Mouse (Mus musculus) testis, adult 2 months (tissue): ENCODE data around the gene Tas2r137. TPM values are rescaled to one million over a fixed set of nuclear protein-coding genes. Genes with fewer than 3 reads are reported as not detected.

Experiments
- H3K27ac ChIP-seq: fragments of 200-500 bp; 2 replicates; pipeline ENCODE4 v1.5.1; 2012; ENCODE audit warnings: low read depth, low read length; ENCODE audit not compliant: control insufficient read depth, insufficient read depth
- H3K27me3 ChIP-seq: fragments of 200-500 bp; 2 replicates; pipeline ENCODE4 v1.6.1; 2012; ENCODE audit warnings: mild to moderate bottlenecking, low read length, moderate library complexity; ENCODE audit not compliant: control insufficient read depth, insufficient read depth
- H3K36me3 ChIP-seq: fragments of 200-500 bp; 2 replicates; pipeline ENCODE4 v1.6.1; 2012; ENCODE audit warnings: mild to moderate bottlenecking, low read length; ENCODE audit not compliant: control insufficient read depth, insufficient read depth
- H3K4me1 ChIP-seq: fragments of 200-500 bp; 2 replicates; pipeline ENCODE4 v1.6.1; 2012; ENCODE audit warnings: low read length; ENCODE audit not compliant: control insufficient read depth, insufficient read depth
- H3K4me3 ChIP-seq: fragments of 200-500 bp; 2 replicates; pipeline ENCODE4 v1.5.1; 2012; ENCODE audit warnings: low read depth, mild to moderate bottlenecking, low read length, moderate library complexity, mixed read lengths; ENCODE audit not compliant: control insufficient read depth
- CTCF ChIP-seq: fragments of 200-500 bp; IDR thresholded peaks from 2 replicates; pipeline ENCODE4 v1.5.1; 2012; ENCODE audit warnings: low read depth, mild to moderate bottlenecking, inconsistent platforms, low read length, moderate library complexity; ENCODE audit not compliant: control insufficient read depth, insufficient read depth, insufficient replicate concordance
- POLR2A ChIP-seq: fragments of 200-500 bp; IDR thresholded peaks from 2 replicates; pipeline ENCODE4 v1.6.1; 2012; ENCODE audit warnings: low read depth, mild to moderate bottlenecking, inconsistent platforms, low read length, moderate library complexity; ENCODE audit not compliant: control insufficient read depth
- polyA plus RNA-seq: library from polyadenylated mRNA; depleted of rRNA; stranded (reverse); fragments of >200 nt; gene quantifications from 2 replicates; pipeline ENCODE4 v1.2.3, GENCODE M21; 2012; rRNA removed

The Tas2r137 gene
- polyA plus RNA-seq, 1 experiment, result 0.12 TPM

GRCm38 (mm10) chr6:40470916-40471719 lies 19.9 kb upstream of the Tas2r137 start, which contains the start of gene Ssbp1:
Ssbp1 (plus strand) TSS chr6:40471352.
- H3K27me3 ChIP-seq, result no peaks in the 10 kb centered on the region
- peak within 1 kb of the TSS; percentile 89 for H3K4me3 ChIP-seq
- TF ChIP-seq CTCF (no peak), POLR2A (peak; percentile 96)
- peak within 1 kb of the TSS; percentile 86 for H3K27ac ChIP-seq
- no peaks in the 10 kb centered on the region for H3K36me3 ChIP-seq
- H3K4me1 ChIP-seq, result no peaks in the 10 kb centered on the region

- H3K4me1 ChIP-seq, result no peaks in the 10 kb centered on the region
- peak overlapping the region; percentile 86; the same call in 1 of the 2 replicates for H3K27ac ChIP-seq
- H3K36me3 ChIP-seq, result no peaks in the 10 kb centered on the region
- H3K4me3 ChIP-seq, result peak overlapping the region; percentile 89
- TF ChIP-seq POLR2A, result no peak
- no peak for TF ChIP-seq CTCF
- H3K27me3 ChIP-seq, result no peaks in the 10 kb centered on the region
Observed at GRCm38 (mm10) chr6:40471720-40472010, 19.4 kb upstream of the Tas2r137 start.

GRCm38 (mm10) chr6:40476132-40476531 lies 14.9 kb upstream of the Tas2r137 start:
- no peak overlapping the region for H3K4me3 ChIP-seq
- no peaks in the 10 kb centered on the region; the same call in 1 of the 2 replicates for H3K36me3 ChIP-seq
- TF ChIP-seq POLR2A (no peak), CTCF (no peak)
- no peak overlapping the region for H3K27ac ChIP-seq
- H3K27me3 ChIP-seq, result no peaks in the 10 kb centered on the region
- H3K4me1 ChIP-seq, result no peaks in the 10 kb centered on the region

GRCm38 (mm10) chr6:40479705-40480104 lies 11.3 kb upstream of the Tas2r137 start:
- no peaks in the 10 kb centered on the region; the same call in 1 of the 2 replicates for H3K36me3 ChIP-seq

GRCm38 (mm10) chr6:40482318-40482717 lies 8.7 kb upstream of the Tas2r137 start:
- no peaks in the 10 kb centered on the region for H3K4me1 ChIP-seq
- no peaks in the 10 kb centered on the region for H3K27me3 ChIP-seq
- no peak overlapping the region for H3K27ac ChIP-seq
- no peak for TF ChIP-seq POLR2A
- TF ChIP-seq CTCF, result no peak
- H3K36me3 ChIP-seq, result no peaks in the 10 kb centered on the region
- H3K4me3 ChIP-seq, result no peak overlapping the region

More at GRCm38 (mm10) chr6:40479705-40480104, 11.3 kb upstream of the Tas2r137 start:
- Histone ChIP-seq H3K27me3 (no peaks in the 10 kb centered on the region), H3K4me3 (no peak overlapping the region), H3K4me1 (no peaks in the 10 kb centered on the region), H3K27ac (no peak overlapping the region)
- TF ChIP-seq CTCF (no peak), POLR2A (no peak)

GRCm38 (mm10) chr6:40493229-40493628 lies 2.2 kb downstream of the Tas2r137 start, which contains the start of gene Tas2r108:
Tas2r108 (plus strand) TSS chr6:40493529.
- TF ChIP-seq POLR2A (no peak), CTCF (no peak)
- no peak within 1 kb of the TSS for H3K27ac ChIP-seq
- no peaks in the 10 kb centered on the region for H3K27me3 ChIP-seq
- H3K36me3 ChIP-seq, result no peaks in the 10 kb centered on the region
- H3K4me1 ChIP-seq, result no peaks in the 10 kb centered on the region
- H3K4me3 ChIP-seq, result no peak within 1 kb of the TSS

GRCm38 (mm10) chr6:40519408-40519807 lies 28.4 kb downstream of the Tas2r137 start, which contains the start of gene Prss37:
Prss37 (minus strand) TSS chr6:40519508.
- H3K36me3 ChIP-seq, result no peaks in the 10 kb centered on the region

More at GRCm38 (mm10) chr6:40519408-40519807, 28.4 kb downstream of the Tas2r137 start, which contains the start of gene Prss37:
- no peaks in the 10 kb centered on the region for H3K4me1 ChIP-seq
- H3K4me3 ChIP-seq, result peak within 1 kb of the TSS; percentile 79
- H3K27me3 ChIP-seq, result no peaks in the 10 kb centered on the region
- TF ChIP-seq CTCF, result no peak
- TF ChIP-seq POLR2A, result no peak
- H3K27ac ChIP-seq, result no peak within 1 kb of the TSS

Other genes starting within 250 kb of the Tas2r137 start
- 9.3 and 10.3 TPM in 2 replicates for gene Agk, start 166.1 kb upstream of the Tas2r137 start, polyA plus RNA-seq
- gene E330009J07Rik, start 55.1 kb upstream of the Tas2r137 start, polyA plus RNA-seq, result 1.4 and 3.2 TPM in 2 replicates
- 0.16 TPM in 1 of 2 replicates, not detected in the other for gene Wee2, start 52.1 kb upstream of the Tas2r137 start, polyA plus RNA-seq
- gene Ssbp1, start 19.9 kb upstream of the Tas2r137 start, polyA plus RNA-seq, result 5.0 and 7.4 TPM in 2 replicates
- gene Tas2r108, start 2.3 kb downstream of the Tas2r137 start, polyA plus RNA-seq, result 0.10 TPM in 1 of 2 replicates, not detected in the other
- gene Prss37, start 28.3 kb downstream of the Tas2r137 start, polyA plus RNA-seq, result 233 and 273 TPM in 2 replicates
- not detected in 2 replicates for gene Olfr461, start 63.8 kb downstream of the Tas2r137 start, polyA plus RNA-seq
- 0.19 TPM in 1 of 2 replicates, not detected in the other for gene Olfr460, start 78.3 kb downstream of the Tas2r137 start, polyA plus RNA-seq
- gene Clec5a, start 94.6 kb downstream of the Tas2r137 start, polyA plus RNA-seq, result 0.24 TPM in 1 of 2 replicates, not detected in the other
- gene Tas2r138, start 122.1 kb downstream of the Tas2r137 start, polyA plus RNA-seq, result not detected in 2 replicates
- gene Mgam, start 137.6 kb downstream of the Tas2r137 start, polyA plus RNA-seq, result 2.2 and 2.3 TPM in 2 replicates